ENCODE assay signal across 7 mouse cellular contexts in the genomic region with DNA sequence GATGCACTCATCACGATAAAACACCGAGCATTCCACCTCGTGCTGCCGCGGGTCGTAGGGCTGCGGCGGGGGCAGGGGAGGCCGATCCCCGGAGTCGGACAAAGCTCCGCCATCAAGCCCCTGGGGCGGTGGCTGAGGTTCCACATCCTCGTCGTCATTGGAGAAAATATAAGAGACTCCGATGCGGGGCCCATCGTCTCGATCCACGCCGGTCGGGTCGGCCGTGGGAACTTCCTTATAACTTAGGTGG. TPM values are rescaled to one million over a fixed set of nuclear protein-coding genes. Genes with fewer than 3 reads are reported as not detected.
DNase-seq lines count a peak whose midpoint lies in the region; ATAC-seq lines count a peak whose summit lies in the region.

No protein-coding gene starts in this region.

- no peaks in the 10 kb centered on the region for H3K36me3 ChIP-seq in embryonic facial prominence, embryonic 13.5 days
- H3K36me3 ChIP-seq in heart, embryonic 12.5 days = peaks cover 3% of the 10 kb centered on the region; the same call in 1 of the 2 replicates
- peaks cover 8% of the 10 kb centered on the region; the same call in 1 of the 2 replicates for H3K36me3 ChIP-seq in liver, embryonic 12.5 days
- no peaks in the 10 kb centered on the region for H3K36me3 ChIP-seq in neural tube, embryonic 12.5 days

- ATAC-seq in embryonic facial prominence, embryonic 13.5 days (ENCODE audit: insufficient number of reproducible peaks, insufficient read depth, low FRiP score, low TSS enrichment, low read depth) = no peak
- peak; percentile 4; the same call in 1 of the 2 replicates for ATAC-seq in heart, embryonic 12.5 days (ENCODE audit: insufficient number of reproducible peaks, low FRiP score)
- 0 out of 2 replicates have a peak, but pooled peaks have one; percentile 3 for ATAC-seq in liver, embryonic 12.5 days
- peak; percentile 2; the same call in 1 of the 2 replicates for ATAC-seq in neural tube, embryonic 12.5 days (ENCODE audit: low FRiP score, low read depth)

- peaks cover 14% of the 10 kb centered on the region; the same call in 1 of the 2 replicates for H3K4me1 ChIP-seq in embryonic facial prominence, embryonic 13.5 days
- H3K4me1 ChIP-seq in heart, embryonic 12.5 days (replicated peaks) = peaks cover 15% of the 10 kb centered on the region
- H3K4me1 ChIP-seq in liver, embryonic 12.5 days = peaks cover 35% of the 10 kb centered on the region
- H3K4me1 ChIP-seq in neural tube, embryonic 12.5 days = peaks cover 18% of the 10 kb centered on the region

- no peaks in the 10 kb centered on the region; the same call in 1 of the 2 replicates for H3K27me3 ChIP-seq in embryonic facial prominence, embryonic 13.5 days
- H3K27me3 ChIP-seq in heart, embryonic 12.5 days (replicated peaks) = no peaks in the 10 kb centered on the region
- peaks cover 28% of the 10 kb centered on the region for H3K27me3 ChIP-seq in liver, embryonic 12.5 days (replicated peaks)
- H3K27me3 ChIP-seq in neural tube, embryonic 12.5 days (replicated peaks) = no peaks in the 10 kb centered on the region

- under 1% methylated on average over 24 of the region's 24 CpGs for WGBS in embryonic facial prominence, embryonic 13.5 days
- WGBS in heart, embryonic 12.5 days = 0% methylated on average over 24 of the region's 24 CpGs
- WGBS in liver, embryonic 12.5 days (ENCODE audit: insufficient replicate concordance) = 1% methylated on average over 24 of the region's 24 CpGs
- WGBS in neural tube, embryonic 12.5 days = under 1% methylated on average over 24 of the region's 24 CpGs

- peak; percentile 45 for DNase-seq in ovary, postnatal 36 days (ENCODE audit: low spot score)
- DNase-seq in ovary, adult 18-20 months (ENCODE audit: low spot score) = no peak
- no peak for DNase-seq in gastrocnemius, postnatal 36 days

- no peaks in the 10 kb centered on the region for H3K9me3 ChIP-seq in embryonic facial prominence, embryonic 13.5 days
- H3K9me3 ChIP-seq in heart, embryonic 12.5 days (replicated peaks) = no peaks in the 10 kb centered on the region
- H3K9me3 ChIP-seq in liver, embryonic 12.5 days (replicated peaks) = no peaks in the 10 kb centered on the region
- H3K9me3 ChIP-seq in neural tube, embryonic 12.5 days = no peaks in the 10 kb centered on the region

- H3K4me3 ChIP-seq in embryonic facial prominence, embryonic 13.5 days = peak overlapping the region; percentile 71
- peak overlapping the region; percentile 90 for H3K4me3 ChIP-seq in heart, embryonic 12.5 days
- peak overlapping the region; percentile 69 for H3K4me3 ChIP-seq in liver, embryonic 12.5 days
- peak overlapping the region; percentile 61 for H3K4me3 ChIP-seq in neural tube, embryonic 12.5 days

- peak overlapping the region; percentile 82 for H3K9ac ChIP-seq in embryonic facial prominence, embryonic 13.5 days
- peak overlapping the region; percentile 87 for H3K9ac ChIP-seq in heart, embryonic 12.5 days
- H3K9ac ChIP-seq in liver, embryonic 12.5 days = peak overlapping the region; percentile 73
- H3K9ac ChIP-seq in neural tube, embryonic 12.5 days = peak overlapping the region; percentile 60

- peak overlapping the region; percentile 99 for H3K4me2 ChIP-seq in embryonic facial prominence, embryonic 13.5 days
- peak overlapping the region; percentile 100 for H3K4me2 ChIP-seq in heart, embryonic 12.5 days
- peak overlapping the region; percentile 97 for H3K4me2 ChIP-seq in liver, embryonic 12.5 days
- peak overlapping the region; percentile 99 for H3K4me2 ChIP-seq in neural tube, embryonic 12.5 days (replicated peaks)

- intact Hi-C loops in gastrocnemius, postnatal 36 days (cut with DNase I) = loop anchor here (5.0 kb wide), 1 partner anchor 69 kb away; no protein-coding TSS in a partner anchor

- H3K27ac ChIP-seq in embryonic facial prominence, embryonic 13.5 days = peak overlapping the region; percentile 86
- H3K27ac ChIP-seq in heart, embryonic 12.5 days (ENCODE audit: poor library complexity, severe bottlenecking) = peak overlapping the region; percentile 45; the same call in 1 of the 2 replicates
- 0 out of 2 replicates have a peak overlapping the region, but pooled peaks have one; percentile 18 for H3K27ac ChIP-seq in liver, embryonic 12.5 days
- H3K27ac ChIP-seq in neural tube, embryonic 12.5 days = no peak overlapping the region

RNA-seq across cellular contexts. Expression of gene Fam84b, which starts 30.0 kb away (rescaled TPM):
- polyA plus RNA-seq in embryonic facial prominence, embryonic 13.5 days (2015; fragmentation: Nextera tagmentation; extraction: Ambion mirVana) = 9.6 and 11.9 TPM in 2 replicates
- polyA plus RNA-seq in heart, embryonic 12.5 days (2016; fragmentation: Nextera tagmentation; extraction: Ambion mirVana) = 13.2 and 13.6 TPM in 2 replicates
- polyA plus RNA-seq in liver, embryonic 12.5 days (2016; fragmentation: Nextera tagmentation; extraction: Ambion mirVana) = 6.2 and 6.6 TPM in 2 replicates
- polyA plus RNA-seq in neural tube, embryonic 12.5 days (2016; fragmentation: Nextera tagmentation; extraction: Ambion mirVana) = 9.7 and 11.5 TPM in 2 replicates
- 1 to 10 TPM; 2.2 to 2.5 TPM for total RNA-seq in gastrocnemius, postnatal 36 days (2021)
